Mouse (Mus musculus) C2C12 (cell line): ENCODE measurements at regions not wholly inside any gene's neighbourhood (a gene's known extent, or its start where the extent isn't known, plus 50 kb on each side); places are given as distances from the start of the nearest gene placed in this dataset.

ENCODE experiments used
- CTCF ChIP-seq: IDR thresholded peaks from one replicate; pipeline ENCODE4 v1.5.1; 2011; ENCODE audit not compliant: control insufficient read depth, insufficient read depth, insufficient read length
- MAX ChIP-seq: IDR thresholded peaks from one replicate; pipeline ENCODE4 v1.6.1; 2011; ENCODE audit warnings: mild to moderate bottlenecking, control low read depth

GRCm38 (mm10) chr17:84880946-84881345, 75.6 kb upstream of the Ppm1b start:
- TF ChIP-seq CTCF = no peak
- no peak for TF ChIP-seq MAX
